Mouse (Mus musculus) neural tube, embryonic 15.5 days (tissue): Measurements from ENCODE around the gene Chst3. TPM values are rescaled to one million over a fixed set of nuclear protein-coding genes. Genes with fewer than 3 reads are reported as not detected.
A peak's percentile ranks its signal among the peaks of the same experiment; 100 is the strongest.

Source experiments
- ATAC-seq: fragments of 200-750 bp; cut with Nextera tagmentation; 2 replicates; pipeline ENCODE4 v1.8.0; 2017; ENCODE audit warnings: mild to moderate bottlenecking, moderate TSS enrichment, moderate library complexity; ENCODE audit not compliant: low FRiP score
- H3K27ac ChIP-seq: fragments of 300-500 bp; sonication (generic); replicated peaks from 2 replicates; pipeline ENCODE4 v1.5.1; 2015; ENCODE audit warnings: mild to moderate bottlenecking, inconsistent platforms
- H3K27me3 ChIP-seq: fragments of 300-500 bp; sonication (generic); replicated peaks from 2 replicates; pipeline ENCODE4 v1.6.1; 2015; ENCODE audit warnings: inconsistent platforms
- H3K36me3 ChIP-seq: fragments of 300-500 bp; sonication (generic); 2 replicates; pipeline ENCODE4 v1.6.1; 2015; ENCODE audit warnings: inconsistent platforms
- H3K4me1 ChIP-seq: fragments of 300-500 bp; sonication (generic); 2 replicates; pipeline ENCODE4 v1.6.1; 2015; ENCODE audit warnings: inconsistent platforms
- H3K4me2 ChIP-seq: fragments of 300-500 bp; sonication (generic); 2 replicates; pipeline ENCODE4 v1.6.1; 2015; ENCODE audit warnings: inconsistent platforms, mild to moderate bottlenecking, moderate library complexity
- H3K4me3 ChIP-seq: fragments of 300-500 bp; sonication (generic); replicated peaks from 2 replicates; pipeline ENCODE4 v1.5.1; 2015; ENCODE audit warnings: mild to moderate bottlenecking, inconsistent platforms
- H3K9ac ChIP-seq: fragments of 300-500 bp; sonication (generic); replicated peaks from 2 replicates; pipeline ENCODE4 v1.6.1; 2015; ENCODE audit warnings: mild to moderate bottlenecking, inconsistent platforms
- H3K9me3 ChIP-seq: fragments of 300-500 bp; sonication (generic); replicated peaks from 2 replicates; pipeline ENCODE4 v1.6.1; 2016; ENCODE audit warnings: inconsistent platforms
- WGBS: fragments of 180-500 bp; shearing (Covaris S2); methylation state at CpG from one replicate; pipeline ENCODE4 v1.1.7; 2015; ENCODE audit warnings: mixed read lengths; 5-methylcytosine and 5-hydroxymethylcytosine counted together
- polyA plus RNA-seq: library from polyadenylated mRNA; unstranded; fragments of >200 nt; fragmentation: Nextera tagmentation; extraction: Ambion mirVana; gene quantifications from 2 replicates; pipeline ENCODE4 v1.2.1, GENCODE M21; 2015

Chst3 gene
- polyA plus RNA-seq = 1.9 and 2.0 TPM in 2 replicates

GRCm38 (mm10) chr10:60218591-60219499 is at the start of gene Chst3:
Gene Chst3, minus strand, starts transcription at chr10:60219260.
- peak; percentile 62 for ATAC-seq
- peaks cover 38% of the 10 kb centered on the region for H3K4me1 ChIP-seq
- WGBS = under 1% methylated on average over 82 of the region's 83 CpGs
- H3K4me3 ChIP-seq = peak within 1 kb of the TSS; percentile 55
- peak within 1 kb of the TSS; percentile 58 for H3K9ac ChIP-seq
- H3K9me3 ChIP-seq = no peaks in the 10 kb centered on the region
- peak within 1 kb of the TSS; percentile 76 for H3K27ac ChIP-seq
- H3K36me3 ChIP-seq = no peaks in the 10 kb centered on the region
- H3K4me2 ChIP-seq = peak within 1 kb of the TSS; percentile 94
- H3K27me3 ChIP-seq = peaks cover 15% of the 10 kb centered on the region

GRCm38 (mm10) chr10:60268738-60269137 is 49.7 kb upstream of the Chst3 start:
- H3K4me2 ChIP-seq = no peak overlapping the region
- no peaks in the 10 kb centered on the region for H3K4me1 ChIP-seq
- H3K4me3 ChIP-seq = no peak overlapping the region
- H3K27me3 ChIP-seq = no peaks in the 10 kb centered on the region
- no peaks in the 10 kb centered on the region for H3K9me3 ChIP-seq
- no peaks in the 10 kb centered on the region for H3K36me3 ChIP-seq
- WGBS = 87% methylated on average over 11 of the region's 11 CpGs
- no peak overlapping the region for H3K9ac ChIP-seq
- H3K27ac ChIP-seq = no peak overlapping the region
- no peak for ATAC-seq

- no peaks in the 10 kb centered on the region for H3K36me3 ChIP-seq
- ATAC-seq = no peak
- no peaks in the 10 kb centered on the region for H3K27me3 ChIP-seq
- no peak overlapping the region for H3K4me3 ChIP-seq
- H3K9me3 ChIP-seq = no peaks in the 10 kb centered on the region
- no peak overlapping the region for H3K9ac ChIP-seq
- WGBS = 95% methylated on average over 8 of the region's 8 CpGs
- H3K4me1 ChIP-seq = peaks cover 3% of the 10 kb centered on the region
- no peak overlapping the region for H3K4me2 ChIP-seq
- H3K27ac ChIP-seq = no peak overlapping the region
Measured at GRCm38 (mm10) chr10:60266842-60267401, 47.9 kb upstream of the Chst3 start.

GRCm38 (mm10) chr10:60265252-60265651 is 46.2 kb upstream of the Chst3 start:
- Histone ChIP-seq H3K27ac (no peak overlapping the region), H3K4me1 (peaks cover 3% of the 10 kb centered on the region), H3K36me3 (no peaks in the 10 kb centered on the region), H3K4me3 (no peak overlapping the region), H3K27me3 (no peaks in the 10 kb centered on the region), H3K9ac (no peak overlapping the region), H3K4me2 (no peak overlapping the region), H3K9me3 (no peaks in the 10 kb centered on the region)
- 80% methylated on average over 10 of the region's 10 CpGs for WGBS
- ATAC-seq = no peak

GRCm38 (mm10) chr10:60263351-60263750 is 44.3 kb upstream of the Chst3 start:
- Histone ChIP-seq H3K27ac (no peak overlapping the region), H3K4me1 (peaks cover 3% of the 10 kb centered on the region), H3K36me3 (no peaks in the 10 kb centered on the region), H3K9ac (no peak overlapping the region), H3K4me2 (no peak overlapping the region), H3K4me3 (no peak overlapping the region), H3K27me3 (no peaks in the 10 kb centered on the region), H3K9me3 (no peaks in the 10 kb centered on the region)
- ATAC-seq = no peak
- WGBS = 87% methylated on average over 7 of the region's 7 CpGs

- WGBS = 6% methylated on average over 3 of the region's 3 CpGs
- Histone ChIP-seq H3K4me1 (peaks cover 3% of the 10 kb centered on the region), H3K27me3 (no peaks in the 10 kb centered on the region), H3K4me3 (no peak overlapping the region), H3K9ac (no peak overlapping the region), H3K27ac (peak overlapping the region; percentile 71), H3K4me2 (no peak overlapping the region), H3K9me3 (no peaks in the 10 kb centered on the region), H3K36me3 (no peaks in the 10 kb centered on the region)
- peak; percentile 85 for ATAC-seq
Measured at GRCm38 (mm10) chr10:60262386-60262785, 43.3 kb upstream of the Chst3 start.

GRCm38 (mm10) chr10:60261530-60261929 is 42.5 kb upstream of the Chst3 start:
- Histone ChIP-seq H3K9ac (no peak overlapping the region), H3K9me3 (no peaks in the 10 kb centered on the region), H3K27ac (no peak overlapping the region), H3K4me3 (no peak overlapping the region), H3K36me3 (no peaks in the 10 kb centered on the region), H3K4me1 (peaks cover 3% of the 10 kb centered on the region), H3K27me3 (no peaks in the 10 kb centered on the region), H3K4me2 (no peak overlapping the region)
- no peak for ATAC-seq
- WGBS = 51% methylated on average over 5 of the region's 5 CpGs

GRCm38 (mm10) chr10:60260557-60261294 is 41.7 kb upstream of the Chst3 start:
- H3K36me3 ChIP-seq = no peaks in the 10 kb centered on the region

GRCm38 (mm10) chr10:60257261-60257825 is 38.3 kb upstream of the Chst3 start:
- Histone ChIP-seq H3K4me3 (no peak overlapping the region), H3K27me3 (no peaks in the 10 kb centered on the region), H3K4me2 (no peak overlapping the region), H3K36me3 (no peaks in the 10 kb centered on the region), H3K9me3 (no peaks in the 10 kb centered on the region), H3K27ac (no peak overlapping the region), H3K9ac (no peak overlapping the region), H3K4me1 (peaks cover 3% of the 10 kb centered on the region)
- no peak for ATAC-seq
- WGBS = 56% methylated on average over 16 of the region's 16 CpGs

More at GRCm38 (mm10) chr10:60260557-60261294, 41.7 kb upstream of the Chst3 start:
- no peak overlapping the region for H3K9ac ChIP-seq
- no peaks in the 10 kb centered on the region for H3K27me3 ChIP-seq
- H3K27ac ChIP-seq = no peak overlapping the region
- H3K4me2 ChIP-seq = no peak overlapping the region
- no peak for ATAC-seq
- no peaks in the 10 kb centered on the region for H3K9me3 ChIP-seq
- H3K4me3 ChIP-seq = no peak overlapping the region
- H3K4me1 ChIP-seq = peaks cover 3% of the 10 kb centered on the region
- WGBS = 90% methylated on average over 5 of the region's 5 CpGs

- H3K9me3 ChIP-seq = no peaks in the 10 kb centered on the region
- no peak overlapping the region for H3K9ac ChIP-seq
- H3K4me2 ChIP-seq = no peak overlapping the region
- H3K4me3 ChIP-seq = no peak overlapping the region
- no peaks in the 10 kb centered on the region for H3K4me1 ChIP-seq
- H3K27me3 ChIP-seq = no peaks in the 10 kb centered on the region
- ATAC-seq = no peak
- no peaks in the 10 kb centered on the region for H3K36me3 ChIP-seq
- 90% methylated on average over 6 of the region's 6 CpGs for WGBS
- H3K27ac ChIP-seq = no peak overlapping the region
Measured at GRCm38 (mm10) chr10:60256088-60256487, 37.0 kb upstream of the Chst3 start.

- Histone ChIP-seq H3K4me3 (no peak overlapping the region), H3K4me1 (no peaks in the 10 kb centered on the region), H3K36me3 (no peaks in the 10 kb centered on the region), H3K27ac (no peak overlapping the region), H3K27me3 (no peaks in the 10 kb centered on the region), H3K9ac (no peak overlapping the region), H3K4me2 (no peak overlapping the region), H3K9me3 (no peaks in the 10 kb centered on the region)
- WGBS = 87% methylated on average over 4 of the region's 4 CpGs
- ATAC-seq = no peak
Measured at GRCm38 (mm10) chr10:60252606-60253005, 33.5 kb upstream of the Chst3 start.
